Mouse (Mus musculus): ENCODE data around the gene Olfr669. TPM values are rescaled to one million over a fixed set of nuclear protein-coding genes. Genes with fewer than 3 reads are reported as not detected.

Olfr669 gene
- polyA plus RNA-seq, 1 experiment from 2014 or later = not detected

Other genes starting within 250 kb of the Olfr669 start
- gene Olfr661, start 247.7 kb upstream of the Olfr669 start, polyA plus RNA-seq (2015; fragmentation: Nextera tagmentation; extraction: Ambion mirVana) = not detected in 2 replicates
- not detected in 2 replicates for gene Usp17le, start 156.8 kb upstream of the Olfr669 start, polyA plus RNA-seq (2015; fragmentation: Nextera tagmentation; extraction: Ambion mirVana)
- not detected in 2 replicates for gene Usp17lb, start 91.6 kb upstream of the Olfr669 start, polyA plus RNA-seq (2015; fragmentation: Nextera tagmentation; extraction: Ambion mirVana)
- not detected in 2 replicates for gene Usp17la, start 77.2 kb upstream of the Olfr669 start, polyA plus RNA-seq (2015; fragmentation: Nextera tagmentation; extraction: Ambion mirVana)
- not detected in 2 replicates for gene Olfr665, start 56.2 kb upstream of the Olfr669 start, polyA plus RNA-seq (2015; fragmentation: Nextera tagmentation; extraction: Ambion mirVana)
- gene Olfr666, start 38.3 kb upstream of the Olfr669 start, polyA plus RNA-seq (2015; fragmentation: Nextera tagmentation; extraction: Ambion mirVana) = not detected in 2 replicates
- gene Olfr667, start 12.8 kb upstream of the Olfr669 start, polyA plus RNA-seq (2015; fragmentation: Nextera tagmentation; extraction: Ambion mirVana) = not detected in 2 replicates
- gene Olfr668, start 6.2 kb upstream of the Olfr669 start, polyA plus RNA-seq (2015; fragmentation: Nextera tagmentation; extraction: Ambion mirVana) = not detected in 2 replicates
- gene Olfr670, start 28.4 kb downstream of the Olfr669 start, polyA plus RNA-seq (2015; fragmentation: Nextera tagmentation; extraction: Ambion mirVana) = not detected in 2 replicates
- not detected in 2 replicates for gene Olfr671, start 44.9 kb downstream of the Olfr669 start, polyA plus RNA-seq (2015; fragmentation: Nextera tagmentation; extraction: Ambion mirVana)
- not detected in 2 replicates for gene Olfr672, start 67.8 kb downstream of the Olfr669 start, polyA plus RNA-seq (2015; fragmentation: Nextera tagmentation; extraction: Ambion mirVana)
- not detected in 2 replicates for gene Olfr675, start 94.2 kb downstream of the Olfr669 start, polyA plus RNA-seq (2015; fragmentation: Nextera tagmentation; extraction: Ambion mirVana)
- gene Olfr676, start 98.5 kb downstream of the Olfr669 start, polyA plus RNA-seq (2015; fragmentation: Nextera tagmentation; extraction: Ambion mirVana) = not detected in 2 replicates
- gene Olfr677, start 117.1 kb downstream of the Olfr669 start, polyA plus RNA-seq (2015; fragmentation: Nextera tagmentation; extraction: Ambion mirVana) = not detected in 2 replicates
- gene Olfr678, start 130.2 kb downstream of the Olfr669 start, polyA plus RNA-seq (2015; fragmentation: Nextera tagmentation; extraction: Ambion mirVana) = not detected in 2 replicates
- not detected in 2 replicates for gene Olfr679, start 147.0 kb downstream of the Olfr669 start, polyA plus RNA-seq (2015; fragmentation: Nextera tagmentation; extraction: Ambion mirVana)
- gene Olfr680-ps1, start 158.6 kb downstream of the Olfr669 start, polyA plus RNA-seq (2015; fragmentation: Nextera tagmentation; extraction: Ambion mirVana) = not detected in 2 replicates
- not detected in 2 replicates for gene Olfr681, start 182.6 kb downstream of the Olfr669 start, polyA plus RNA-seq (2015; fragmentation: Nextera tagmentation; extraction: Ambion mirVana)
- gene Olfr683, start 212.8 kb downstream of the Olfr669 start, polyA plus RNA-seq (2015; fragmentation: Nextera tagmentation; extraction: Ambion mirVana) = not detected in 2 replicates
- not detected in 2 replicates for gene Olfr684, start 229.4 kb downstream of the Olfr669 start, polyA plus RNA-seq (2015; fragmentation: Nextera tagmentation; extraction: Ambion mirVana)